Mouse (Mus musculus) large intestine, adult 2 months (tissue): ENCODE data around the gene Hist2h2ab. TPM values are rescaled to one million over a fixed set of nuclear protein-coding genes. Genes with fewer than 3 reads are reported as not detected.
"Not testable (repeated sequence)": the region's sequence is repeated elsewhere in the genome, so short reads cannot be mapped to it uniquely, and the experiment has no call there.

ENCODE experiments used
- DNase-seq: peaks from one replicate; pipeline ENCODE4 v3.0.0-alpha.2; 2012; ENCODE audit warnings: low read depth, low spot score
- WGBS: fragments of 180-500 bp; shearing (Covaris S2); methylation state at CpG from one replicate; pipeline ENCODE4 v1.1.7; 2018; 5-methylcytosine and 5-hydroxymethylcytosine counted together
- polyA plus RNA-seq: library from polyadenylated mRNA; depleted of rRNA; stranded (reverse); fragments of >200 nt; gene quantifications from 2 replicates; pipeline ENCODE4 v1.2.3, GENCODE M21; 2012

The Hist2h2ab gene
- polyA plus RNA-seq, 1 experiment: 1.5 TPM

DNA sequence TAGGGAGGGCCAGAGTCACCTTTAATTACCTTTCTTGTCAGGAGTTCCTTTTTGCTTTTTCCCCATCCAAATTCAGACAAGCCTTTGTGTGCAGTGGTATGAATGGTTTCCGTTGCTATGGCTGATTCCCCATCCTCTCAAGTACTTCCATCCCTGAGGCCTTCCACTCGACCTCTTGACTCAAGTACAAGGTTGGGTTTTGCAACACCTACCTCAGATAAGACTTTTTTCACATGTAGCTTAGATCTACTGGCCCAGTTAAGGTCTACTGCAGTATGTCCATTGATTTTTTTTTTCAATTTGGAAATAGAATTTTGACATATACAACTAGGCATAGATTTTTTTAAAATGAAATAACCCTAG, 12.1 kb downstream of the Hist2h2ab start:
- WGBS: 62% methylated on average over 2 of the region's 2 CpGs
- no peak for DNase-seq

DNA sequence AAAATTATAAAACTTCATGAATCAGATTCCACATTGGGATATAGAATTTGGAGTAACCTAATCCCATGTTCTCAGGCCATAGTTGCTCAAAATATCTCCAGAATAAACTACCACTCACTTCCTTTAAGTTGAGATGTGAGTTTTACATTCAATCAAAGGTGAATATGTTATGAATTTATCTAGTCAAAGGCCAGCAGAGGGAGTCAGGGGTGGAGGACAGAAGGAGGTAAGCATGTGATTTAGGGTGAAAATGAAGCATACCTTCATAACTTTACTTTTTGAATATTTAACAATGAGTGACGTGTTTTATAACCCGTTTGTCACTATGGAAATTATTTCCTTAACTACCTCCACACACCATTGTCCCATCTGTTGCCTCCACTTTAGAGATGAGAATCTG, 15.2 kb downstream of the Hist2h2ab start:
- no peak for DNase-seq
- 58% methylated on average over 2 of the region's 2 CpGs for WGBS

DNA sequence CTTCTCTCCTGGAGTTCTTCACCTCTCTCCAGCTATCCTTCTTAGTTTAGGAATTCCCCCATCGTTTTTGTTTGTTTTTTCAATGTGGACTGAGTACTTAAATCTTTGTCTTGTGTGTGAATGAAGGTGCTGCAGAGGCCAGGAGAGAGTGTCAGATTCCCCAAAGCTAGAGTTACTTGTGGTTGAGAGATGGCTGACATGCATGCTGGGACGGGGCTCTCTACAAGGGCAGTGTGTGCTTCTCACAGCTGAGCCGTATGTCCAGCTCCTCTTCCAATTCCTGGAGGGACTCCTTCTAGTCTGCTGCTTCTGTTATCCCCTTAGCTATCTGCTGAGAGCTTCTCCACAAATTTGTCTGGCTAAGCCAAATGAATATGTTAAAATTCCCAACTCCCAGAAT, 16.2 kb downstream of the Hist2h2ab start:
- no peak for DNase-seq
- WGBS: 64% methylated on average over 3 of the region's 3 CpGs

- DNase-seq: no peak
- 79% methylated on average over 4 of the region's 4 CpGs for WGBS
These were observed 17.2 kb downstream of the Hist2h2ab start for GRCm38 (mm10) chr3:96236834-96237334.

- DNase-seq: no peak
These were observed 17.8 kb downstream of the Hist2h2ab start for GRCm38 (mm10) chr3:96237335-96237903.

DNA sequence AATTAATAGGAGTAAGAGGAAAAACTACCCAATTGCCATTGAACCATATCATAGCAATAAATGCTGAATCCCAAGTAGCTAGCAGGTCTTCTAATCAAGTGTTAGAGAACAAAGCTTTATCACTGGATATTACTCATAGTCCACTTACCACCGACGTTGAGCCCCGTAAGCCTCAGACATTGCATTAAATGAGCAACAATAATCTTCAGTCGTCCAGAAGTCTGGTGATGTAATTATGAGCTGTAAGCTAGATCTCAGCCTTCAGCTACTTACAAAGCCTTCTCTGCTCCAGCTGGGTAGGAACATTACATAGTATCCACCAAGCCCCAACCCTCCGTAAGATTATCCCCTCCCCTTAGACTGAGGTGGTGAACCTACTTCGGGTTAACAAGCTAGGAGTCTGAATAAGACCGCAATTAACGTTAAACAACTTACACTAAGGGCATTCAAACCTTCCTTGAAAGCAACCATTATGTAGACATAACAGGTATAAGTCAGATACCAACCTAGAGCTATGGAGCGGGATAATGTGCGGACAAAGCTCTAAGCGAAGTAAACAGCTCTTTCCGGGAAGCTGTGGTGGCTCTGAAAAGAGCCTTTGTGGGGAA, 18.3 kb downstream of the Hist2h2ab start:
- 5% methylated on average over 12 of the region's 12 CpGs for WGBS
- DNase-seq: no peak

More at GRCm38 (mm10) chr3:96237335-96237903, 17.8 kb downstream of the Hist2h2ab start:
- WGBS: 35% methylated on average over 7 of the region's 7 CpGs

GRCm38 (mm10) chr3:96238954-96239793, 19.5 kb downstream of the Hist2h2ab start, which contains the start of gene Hist2h3c2:
Hist2h3c2 (minus strand) TSS chr3:96239127.
- WGBS: under 1% methylated on average over 26 of the region's 68 CpGs
- DNase-seq: not testable (repeated sequence)

GRCm38 (mm10) chr3:96239949-96240798, 20.5 kb downstream of the Hist2h2ab start, which contains the start of gene Hist2h2aa2:
Hist2h2aa2 (minus strand) TSS chr3:96240276.
- not testable (repeated sequence) for DNase-seq
- 2% methylated on average over 41 of the region's 85 CpGs for WGBS

- 80% methylated on average over 9 of the region's 9 CpGs for WGBS
These were observed 21.1 kb downstream of the Hist2h2ab start for GRCm38 (mm10) chr3:96240799-96241197.

GRCm38 (mm10) chr3:96243921-96244572, 24.4 kb downstream of the Hist2h2ab start:
- WGBS: 36% methylated on average over 7 of the region's 7 CpGs
- DNase-seq: no peak

More at GRCm38 (mm10) chr3:96240799-96241197, 21.1 kb downstream of the Hist2h2ab start:
- DNase-seq: no peak

- 1% methylated on average over 39 of the region's 88 CpGs for WGBS
- not testable (repeated sequence) for DNase-seq
These were observed 25.6 kb downstream of the Hist2h2ab start, which contains the start of gene Hist2h2aa1 for GRCm38 (mm10) chr3:96245003-96245886. Hist2h2aa1 (plus strand) TSS chr3:96245497.

- WGBS: under 1% methylated on average over 12 of the region's 21 CpGs
- not testable (repeated sequence) for DNase-seq
These were observed 26.4 kb downstream of the Hist2h2ab start for GRCm38 (mm10) chr3:96246018-96246417.

DNA sequence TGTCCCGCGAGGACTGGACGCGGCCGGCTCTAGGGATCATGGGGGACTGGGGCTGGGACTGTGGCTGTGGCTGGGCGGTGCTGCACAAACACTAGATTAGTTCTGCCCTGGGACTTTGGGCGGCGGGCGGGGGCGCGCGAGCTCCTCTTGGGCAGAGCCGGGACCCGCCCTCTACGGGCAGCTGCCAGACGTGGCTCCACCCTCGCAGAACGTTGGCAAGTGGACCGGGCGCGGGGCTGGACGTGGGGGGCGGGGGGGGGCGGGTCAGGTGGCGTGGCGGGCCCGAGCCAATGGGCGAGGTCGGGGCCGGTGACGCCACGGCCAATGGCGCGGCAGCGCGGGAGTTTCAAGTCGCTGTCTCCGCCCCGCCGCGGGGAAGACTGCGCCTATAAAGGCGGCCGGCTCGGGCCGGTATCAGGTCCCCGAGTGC, 26.8 kb downstream of the Hist2h2ab start, which contains the start of gene Hist2h3c1:
Gene Hist2h3c1, plus strand, starts transcription at position 259 of the 430 bp plus-strand sequence.
- 0% methylated on average over 15 of the region's 47 CpGs for WGBS
- DNase-seq: not testable (repeated sequence)

DNA sequence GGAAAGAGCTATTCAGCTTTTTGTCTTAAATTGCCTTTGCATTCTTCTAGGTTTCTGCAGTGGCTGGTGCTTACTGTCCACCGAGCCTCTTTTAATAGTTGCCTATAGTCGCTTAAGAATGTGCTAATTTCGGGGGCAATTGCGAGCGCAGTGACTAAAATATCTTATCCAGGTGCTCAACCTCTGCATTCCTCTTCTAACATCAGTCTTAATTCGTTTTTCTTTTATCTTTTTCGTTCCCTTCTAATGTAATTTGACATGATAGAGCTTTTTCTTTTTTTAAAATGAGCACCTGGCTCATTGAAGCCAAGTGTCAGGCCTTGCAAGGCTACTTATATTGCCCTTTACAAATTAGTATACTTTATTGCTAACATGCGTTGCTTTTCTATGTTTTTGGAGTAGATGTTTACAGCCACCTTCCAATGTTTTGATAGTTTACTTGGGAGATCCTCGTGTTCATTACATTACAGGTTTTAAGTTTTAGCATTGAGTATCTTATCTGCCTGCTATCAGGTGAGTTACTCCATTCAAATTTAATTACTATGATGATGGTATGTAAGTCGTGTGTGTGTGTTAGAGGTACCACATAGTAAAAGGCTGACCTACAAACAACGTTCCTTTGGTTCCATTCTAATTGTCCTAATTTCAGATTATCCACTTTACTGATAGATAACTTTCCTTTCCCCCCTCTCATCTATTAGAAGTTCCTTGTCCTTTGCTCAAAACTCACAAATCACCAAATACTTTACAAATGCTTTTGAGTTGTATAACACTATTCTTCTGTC, 27.9 kb downstream of the Hist2h2ab start:
- no peak for DNase-seq
- WGBS: 17% methylated on average over 11 of the region's 11 CpGs

GRCm38 (mm10) chr3:96248141-96249033, 28.7 kb downstream of the Hist2h2ab start:
- WGBS: 45% methylated on average over 6 of the region's 6 CpGs

GRCm38 (mm10) chr3:96249034-96249345, 29.3 kb downstream of the Hist2h2ab start:
- 67% methylated on average over 4 of the region's 4 CpGs for WGBS
- no peak for DNase-seq

More at GRCm38 (mm10) chr3:96248141-96249033, 28.7 kb downstream of the Hist2h2ab start:
- no peak for DNase-seq
